Mouse (Mus musculus) layer of hippocampus, postnatal 14 days (tissue): ENCODE measurements around the gene Nop16. TPM values are rescaled to one million over a fixed set of nuclear protein-coding genes. Genes with fewer than 3 reads are reported as not detected.
"Not testable (repeated sequence)": the region's sequence is repeated elsewhere in the genome, so short reads cannot be mapped to it uniquely, and the experiment has no call there.

Experiments used
- DNase-seq, 2 experiments: peaks; one replicate each; pipeline ENCODE4 v3.0.0; 2021 to 2022; ENCODE audit warnings: low spot score in 2 of 2, mixed read lengths in 1 of 2
- long read RNA-seq, 2 experiments: library from polyadenylated mRNA; stranded (forward); transcript quantifications; one replicate each; pipeline ENCODE4 v2.0.0; 2021
- total RNA-seq, 2 experiments: library from RNA; stranded (reverse); gene quantifications; 2 replicates each; pipeline ENCODE4 v1.2.3; 2021

Nop16 gene
- 10 to 100 TPM; 25.9 to 26.9 TPM for total RNA-seq
- long read RNA-seq, experiment 1, transcript Nop16-201 (5 exons, 1,756 nt): major isoform, 29 of 31 reads
- long read RNA-seq, experiment 1, partial matches to known transcripts: 0 of 31 reads
- long read RNA-seq, experiment 1, other reads (novel, unspliced or antisense): 0 of 31 reads
- long read RNA-seq, experiment 2, transcript Nop16-201 (5 exons, 1,756 nt): major isoform, 38 of 44 reads
- long read RNA-seq, experiment 2, partial matches to known transcripts: 2 of 44 reads
- long read RNA-seq, experiment 2, other reads (novel, unspliced or antisense): 0 of 44 reads

DNA sequence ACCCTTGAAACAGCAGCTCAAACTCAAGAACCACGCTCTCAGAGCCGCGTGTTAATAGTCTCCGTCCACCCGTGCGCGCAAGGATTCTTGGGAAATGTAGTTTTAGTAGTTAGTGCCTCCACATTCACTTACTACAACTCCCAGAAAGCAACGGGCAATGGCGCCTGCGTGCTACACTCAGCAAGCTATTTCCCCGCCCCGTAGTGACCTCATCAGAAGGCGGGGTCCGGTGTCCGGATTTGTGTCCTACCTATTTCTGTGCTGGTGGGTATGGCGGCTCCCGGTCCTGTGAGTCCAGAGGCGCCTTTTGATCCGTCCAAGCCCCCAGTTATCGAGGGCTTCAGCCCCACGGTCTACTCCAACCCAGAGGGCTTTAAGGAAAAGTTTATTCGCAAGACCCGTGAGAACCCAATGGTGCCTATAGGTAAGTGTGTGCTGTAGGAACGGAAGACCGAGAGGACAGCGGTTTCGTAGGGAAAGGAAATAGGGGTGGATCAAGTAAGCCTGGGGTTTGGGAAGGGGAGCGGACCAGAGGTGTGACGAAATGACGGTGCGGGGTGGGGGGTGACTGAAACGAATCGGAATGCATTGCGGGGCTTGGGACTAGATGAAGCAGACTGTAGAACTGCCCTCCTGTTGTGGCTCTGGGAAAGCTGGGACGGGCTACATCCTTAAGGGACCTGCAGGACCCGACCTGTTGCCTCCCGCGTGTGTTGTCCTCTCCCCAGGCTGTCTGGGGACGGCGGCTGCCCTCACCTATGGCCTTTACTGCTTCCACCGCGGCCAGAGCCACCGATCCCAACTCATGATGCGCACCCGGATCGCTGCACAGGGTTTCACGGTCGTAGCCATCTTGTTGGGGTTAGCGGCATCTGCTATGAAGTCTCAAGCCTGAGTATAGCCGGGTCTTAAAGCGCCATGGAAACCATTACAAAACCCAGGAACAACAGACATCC, at the start of gene Nop16, which contains the start of gene Higd2a:
Nop16 (minus strand) TSS at position 95 of the 956 bp plus-strand sequence.
Higd2a (plus strand) TSS at position 212 of the 956 bp plus-strand sequence.
- DNase-seq: peak; percentile 96 to 98

DNA sequence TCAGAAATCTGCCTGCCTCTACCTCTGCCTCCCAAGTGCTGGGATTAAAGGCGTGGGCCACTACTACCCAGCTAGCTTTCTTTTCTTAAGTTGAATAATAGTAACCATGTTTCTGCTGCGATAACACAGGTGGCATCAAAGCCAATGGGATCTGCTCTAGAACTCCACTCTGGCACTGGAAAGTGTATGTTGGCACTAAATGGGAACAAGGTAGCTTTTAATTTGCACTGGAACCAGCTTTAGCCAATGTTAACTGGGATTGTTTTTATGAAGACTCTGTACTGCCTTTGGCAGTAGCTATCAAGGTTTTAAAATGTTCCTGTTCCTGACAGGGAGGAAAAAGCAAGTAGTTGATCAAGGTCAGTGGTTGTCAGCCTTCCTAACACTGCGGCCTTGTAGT, 45.1 kb upstream of the Nop16 start:
- DNase-seq: no peak

DNA sequence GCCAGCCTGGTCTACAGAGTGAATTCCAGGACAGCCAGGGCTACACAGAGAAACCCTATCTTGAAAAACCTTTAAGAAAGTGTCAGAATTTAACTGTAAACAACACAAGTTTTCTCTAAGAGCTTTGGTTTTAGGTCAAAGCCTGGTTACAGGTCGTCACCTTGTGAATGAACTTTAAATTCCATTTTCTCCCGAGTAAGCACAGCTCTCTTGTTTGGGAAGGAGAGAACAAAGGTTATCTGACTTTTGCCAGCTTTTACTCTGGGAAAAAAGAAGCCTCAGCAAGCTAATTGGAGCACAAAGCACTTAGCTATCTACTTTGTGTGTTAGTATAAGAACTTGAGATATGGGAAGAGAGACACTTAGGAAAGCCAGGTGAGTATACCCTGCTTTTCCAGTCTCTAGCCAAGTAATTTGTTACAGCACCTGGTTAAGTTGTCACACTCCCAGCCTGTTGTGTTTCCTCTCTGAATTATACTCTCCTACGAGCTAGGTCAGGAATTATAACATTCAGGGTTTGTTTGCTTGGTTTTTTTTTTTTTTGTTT, 42.9 kb upstream of the Nop16 start:
- DNase-seq: no peak

DNA sequence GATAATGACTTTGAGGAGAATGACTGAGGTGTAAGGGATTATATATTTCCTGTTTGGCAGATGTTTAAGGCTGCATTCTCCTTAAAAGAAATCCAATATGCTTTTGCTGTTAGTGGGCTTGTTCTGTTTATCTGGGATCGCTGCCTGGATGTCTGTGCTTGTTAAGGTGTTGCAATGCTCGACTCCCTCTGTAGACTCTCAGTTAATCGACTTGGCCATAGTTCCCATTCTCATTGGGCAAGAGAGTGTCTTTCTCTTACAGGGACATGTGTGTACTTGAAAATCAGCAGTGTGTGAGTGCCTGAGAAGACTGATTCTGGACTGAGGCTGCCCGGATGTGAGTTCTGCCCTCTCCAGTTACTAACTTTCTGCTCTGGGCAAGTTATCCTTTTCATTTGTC, 39.2 kb upstream of the Nop16 start:
- DNase-seq: no peak

DNA sequence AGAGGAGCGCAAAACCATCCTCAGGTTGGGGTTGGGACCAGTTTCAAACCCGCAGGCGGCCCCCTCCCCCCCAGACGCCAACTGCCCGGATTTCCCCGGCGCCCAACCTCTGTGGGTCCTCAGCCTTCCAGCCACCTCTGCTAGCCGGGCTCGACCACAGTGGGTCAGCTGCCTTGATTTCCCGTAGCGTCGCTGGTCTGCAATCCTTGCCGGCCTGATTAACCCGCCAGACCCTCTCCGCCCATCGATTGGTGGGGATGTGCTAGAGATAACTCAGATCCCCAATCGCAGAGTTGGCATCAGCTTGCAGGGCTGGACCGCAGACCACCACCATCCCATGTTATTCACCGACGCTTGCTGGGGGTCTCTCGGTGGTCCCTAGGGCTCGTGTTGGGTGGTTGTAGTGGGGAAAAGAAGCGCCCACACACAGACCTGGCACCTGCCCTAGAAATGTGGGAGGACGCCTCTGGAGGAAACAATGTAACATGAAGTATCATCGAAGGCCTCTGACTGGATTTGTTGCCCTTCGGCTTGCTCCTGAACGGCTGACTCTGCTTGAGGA, 32.2 kb upstream of the Nop16 start:
- no peak for DNase-seq

DNA sequence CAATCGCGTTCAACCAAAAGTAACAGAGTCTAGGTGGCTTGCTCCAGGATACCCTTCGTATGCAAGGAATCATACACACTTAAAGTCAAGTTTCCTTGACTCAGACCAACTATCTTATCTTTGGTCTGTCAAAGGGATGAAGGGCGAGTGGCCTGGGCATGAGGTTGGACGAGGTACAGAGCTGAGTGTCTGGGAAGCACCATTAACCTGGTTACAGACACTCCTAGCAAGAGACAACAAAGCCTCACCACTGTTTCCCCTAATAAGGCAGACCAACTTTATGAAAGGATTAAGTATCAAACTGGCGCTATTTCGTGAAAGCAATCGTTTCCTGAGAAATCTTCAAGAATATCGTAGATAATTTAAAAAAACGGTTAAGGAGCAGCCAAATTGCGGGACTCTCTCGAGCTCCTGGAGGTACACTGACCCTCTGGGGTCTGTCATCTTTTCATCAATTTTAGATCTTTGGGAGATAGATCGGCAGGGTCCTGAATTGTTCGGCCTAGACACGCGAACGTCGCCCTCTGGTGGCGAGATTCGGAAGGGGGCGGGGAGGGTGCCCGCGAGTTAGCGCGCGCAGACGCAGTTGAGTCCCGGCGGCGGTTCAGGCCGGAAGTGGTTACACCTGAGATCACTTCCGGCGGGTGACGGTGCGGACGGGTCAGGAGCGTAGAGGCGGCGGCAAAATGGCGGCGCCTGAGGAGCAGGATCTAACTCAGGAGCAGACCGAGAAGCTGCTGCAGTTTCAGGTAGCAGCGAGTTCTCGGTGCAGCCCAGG, 31.5 kb upstream of the Nop16 start, which contains the start of gene Faf2:
Faf2 (plus strand) TSS at position 630 of the 778 bp plus-strand sequence.
- peak; percentile 99 for DNase-seq

DNA sequence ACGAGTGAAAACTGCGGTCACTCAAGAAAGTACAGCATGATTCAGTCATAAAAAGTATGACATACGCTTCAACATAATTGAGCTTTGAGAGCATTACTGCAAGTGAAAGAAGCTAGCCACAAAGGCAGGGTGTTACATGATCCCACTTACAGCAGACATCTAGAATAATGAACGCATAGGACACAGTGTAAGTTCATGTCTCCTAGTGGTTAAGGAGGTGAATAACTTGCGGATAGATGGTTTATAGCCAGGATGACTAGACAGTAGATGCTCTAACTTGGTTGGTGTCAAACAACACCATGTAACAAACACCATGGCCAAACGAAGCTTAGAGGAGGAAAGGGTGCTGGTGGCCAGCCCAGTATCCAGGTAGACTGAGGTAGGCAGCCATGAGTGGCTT, 27.1 kb upstream of the Nop16 start:
- DNase-seq: no peak

DNA sequence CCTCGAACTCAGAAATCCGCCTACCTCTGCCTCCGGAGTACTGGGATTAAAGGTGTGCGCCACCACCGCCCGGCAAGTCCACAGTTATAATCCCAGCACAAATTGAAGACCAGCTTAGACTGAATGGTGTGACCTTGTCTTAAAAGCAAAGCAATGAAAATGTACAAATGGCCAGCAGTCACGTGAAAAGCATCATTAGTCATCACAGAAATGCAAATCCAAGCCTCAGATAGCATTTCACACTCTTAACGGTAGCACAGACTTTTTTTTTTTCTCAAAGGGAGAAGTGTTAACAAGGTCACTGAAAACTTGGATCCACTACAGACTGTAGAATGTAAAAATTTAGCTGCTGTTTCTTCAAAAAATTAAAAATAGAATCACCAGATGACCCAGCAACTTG, 26.4 kb upstream of the Nop16 start:
- DNase-seq: no peak

DNA sequence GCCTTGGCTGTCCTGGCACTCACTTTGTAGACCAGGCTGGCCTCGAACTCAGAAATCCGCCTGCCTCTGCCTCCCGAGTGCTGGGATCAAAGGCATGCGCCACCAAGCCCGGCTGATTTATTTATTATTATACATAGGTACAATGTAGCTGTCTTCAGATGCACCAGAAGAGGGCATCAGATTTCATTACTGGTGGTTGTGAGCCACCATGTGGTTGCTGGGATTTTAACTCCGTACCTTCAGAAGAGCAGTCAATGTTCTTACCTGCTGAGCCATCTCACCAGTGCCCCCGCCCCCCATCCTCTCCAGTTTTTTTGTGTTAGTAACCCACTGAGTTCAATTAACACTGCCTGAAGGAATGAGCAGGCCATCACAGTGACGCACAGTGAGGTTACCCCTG, 23.3 kb upstream of the Nop16 start:
- not testable (repeated sequence) for DNase-seq

DNA sequence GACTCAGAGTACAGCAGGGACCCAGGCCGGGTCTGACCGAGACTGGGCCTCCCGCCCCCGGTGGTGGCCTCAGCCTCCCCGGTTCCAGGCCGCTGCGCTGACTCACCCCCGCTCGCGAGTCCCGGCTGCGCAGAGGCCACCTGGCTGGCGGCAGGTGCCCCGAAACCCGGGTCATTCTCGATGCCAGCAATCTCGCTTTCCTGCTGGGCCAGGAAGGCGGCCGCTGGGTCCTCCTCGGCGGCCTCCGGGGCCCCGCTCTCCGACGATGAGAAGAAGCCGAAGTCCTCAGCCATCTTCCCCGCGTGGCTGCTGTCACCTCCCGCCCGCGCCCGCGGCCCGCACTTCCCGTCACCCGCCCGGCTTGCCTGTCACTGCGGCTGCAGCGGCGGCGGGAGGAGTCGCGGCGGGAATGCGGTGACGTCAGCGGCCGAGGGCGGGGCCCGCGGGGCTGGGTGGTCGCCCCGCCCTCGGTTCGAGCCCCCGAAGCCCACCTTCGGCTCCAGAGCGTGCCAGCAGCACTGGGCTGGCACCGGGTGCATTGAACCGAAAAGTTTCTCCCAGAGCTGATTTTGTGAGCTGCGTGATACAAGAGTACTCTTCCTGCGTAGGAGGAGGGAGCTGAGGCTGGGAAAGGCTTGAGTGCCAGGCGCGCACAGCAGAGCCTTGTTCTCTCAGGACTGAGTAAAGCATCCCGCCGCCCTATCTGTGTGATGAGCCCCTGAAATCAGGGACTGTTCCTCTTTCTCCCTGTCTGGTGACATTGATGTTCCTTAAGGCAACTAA, 21.3 kb upstream of the Nop16 start, which contains the start of gene Cltb:
Cltb (minus strand) TSS at position 373 of the 783 bp plus-strand sequence.
- peak; percentile 89 to 90 for DNase-seq

DNA sequence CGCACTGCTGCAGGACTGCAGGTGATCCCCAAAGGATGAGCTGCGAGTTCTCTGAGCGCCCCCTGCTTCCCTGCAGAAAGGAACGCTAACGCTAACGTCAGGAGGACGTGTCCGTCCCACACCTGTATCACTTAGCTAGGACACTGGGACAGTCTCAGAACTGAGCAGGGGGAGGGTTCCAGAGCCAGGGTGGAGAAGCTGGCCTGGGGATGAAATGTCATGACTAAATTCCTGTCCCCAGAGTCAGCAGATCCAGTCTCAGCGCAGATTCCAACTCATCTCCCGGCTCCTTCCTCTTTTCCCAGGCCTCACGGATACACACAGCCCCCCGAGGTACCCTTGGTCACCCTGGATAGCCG, 20.7 kb upstream of the Nop16 start:
- DNase-seq: no peak

DNA sequence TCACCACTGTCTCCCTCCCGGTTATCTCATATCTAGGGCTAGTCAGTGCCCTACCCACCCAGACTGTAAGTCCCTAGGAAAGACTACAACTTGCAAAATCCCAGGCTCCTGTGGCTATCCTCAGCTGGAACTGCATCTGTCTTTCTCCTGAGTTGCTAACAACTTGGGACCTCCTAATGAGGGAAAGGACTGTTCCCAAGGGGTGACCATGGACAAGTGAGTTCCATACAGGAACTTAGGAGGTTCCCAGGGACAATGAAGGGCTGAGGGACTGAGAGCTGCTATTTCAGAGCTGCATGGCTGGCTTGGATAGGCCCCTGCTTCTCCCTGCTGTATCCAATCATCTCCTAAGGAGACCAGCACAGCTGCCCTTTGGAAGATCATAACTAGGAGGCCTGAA, 19.4 kb upstream of the Nop16 start:
- no peak for DNase-seq

DNA sequence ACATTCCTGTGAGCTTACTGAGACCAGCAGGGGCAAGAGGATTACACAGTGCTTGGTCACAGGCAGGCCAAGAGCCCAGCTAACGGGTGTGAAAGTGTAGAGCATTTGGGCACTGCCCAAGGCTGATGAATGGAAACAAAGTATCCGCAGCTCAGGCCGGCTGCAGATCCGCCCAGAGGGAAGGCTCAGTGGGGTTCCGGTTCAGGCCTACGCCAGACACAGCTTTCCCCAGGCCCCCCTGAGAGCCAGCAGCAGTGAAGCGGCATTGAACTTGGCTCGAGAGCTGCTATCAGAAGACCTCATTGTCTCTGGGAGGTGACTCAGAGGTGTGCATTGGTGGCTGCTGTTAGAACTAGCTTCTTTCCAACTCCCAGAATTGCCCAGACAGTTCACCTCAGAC, 18.8 kb upstream of the Nop16 start:
- DNase-seq: peak in 1 of 2 experiments; percentile 46

DNA sequence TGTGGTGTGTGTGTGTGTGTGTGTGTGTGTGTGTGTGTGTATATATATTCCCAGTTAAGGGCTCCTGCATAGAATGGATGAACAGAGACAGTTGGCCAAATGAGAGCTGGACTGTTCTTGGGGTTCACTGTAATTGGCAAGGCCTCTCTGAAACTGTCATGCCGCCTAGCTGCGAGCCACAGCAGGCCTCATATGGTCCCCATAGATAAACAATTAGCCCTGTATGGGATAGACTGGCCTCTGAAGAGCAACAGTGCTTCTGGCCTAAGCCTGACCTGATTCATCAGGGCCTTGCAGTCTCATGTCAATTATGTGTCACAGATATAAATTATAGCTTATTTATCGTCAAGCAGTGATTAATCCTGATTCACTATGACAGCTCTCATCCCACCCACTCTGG, 18.1 kb upstream of the Nop16 start:
- no peak for DNase-seq

DNA sequence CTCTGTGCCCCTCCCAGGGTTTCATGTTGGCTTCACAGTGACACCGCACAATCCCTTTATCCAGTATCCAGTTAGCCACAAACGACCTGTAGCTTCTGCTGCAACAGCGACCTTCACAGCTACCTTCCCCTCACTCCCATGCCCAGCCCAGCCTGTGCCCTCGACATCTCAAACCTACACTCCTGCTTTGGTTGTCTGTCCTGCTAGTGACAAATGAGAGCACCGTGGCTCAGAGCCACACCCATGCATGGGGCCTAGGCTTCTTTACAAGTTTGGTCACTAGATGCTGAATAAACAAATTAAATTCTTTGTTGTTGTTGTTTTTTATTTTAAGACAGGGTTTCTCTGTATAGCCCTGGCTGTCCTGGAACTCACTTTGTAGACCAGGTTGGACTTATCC, 17.3 kb upstream of the Nop16 start:
- no peak for DNase-seq

DNA sequence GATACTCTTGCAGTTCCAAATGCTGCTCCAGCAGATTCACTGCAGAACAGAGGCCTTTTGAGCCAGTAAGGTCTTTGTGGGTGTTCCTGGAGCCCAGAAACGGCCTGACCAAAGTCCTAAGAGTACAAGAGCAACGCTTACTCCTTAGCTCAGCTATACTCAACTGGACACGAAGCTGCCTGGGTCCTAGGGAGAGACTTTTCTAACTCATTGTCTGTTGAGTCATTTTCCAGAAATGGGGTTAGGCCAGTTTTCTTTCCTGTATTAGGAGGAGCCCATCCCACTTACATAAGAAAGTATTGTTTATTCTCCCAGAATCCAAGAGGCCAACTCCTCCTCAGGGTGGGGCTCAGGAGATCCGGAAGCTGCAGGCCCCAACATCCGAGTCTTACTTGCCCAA, 15.5 kb upstream of the Nop16 start:
- no peak for DNase-seq

DNA sequence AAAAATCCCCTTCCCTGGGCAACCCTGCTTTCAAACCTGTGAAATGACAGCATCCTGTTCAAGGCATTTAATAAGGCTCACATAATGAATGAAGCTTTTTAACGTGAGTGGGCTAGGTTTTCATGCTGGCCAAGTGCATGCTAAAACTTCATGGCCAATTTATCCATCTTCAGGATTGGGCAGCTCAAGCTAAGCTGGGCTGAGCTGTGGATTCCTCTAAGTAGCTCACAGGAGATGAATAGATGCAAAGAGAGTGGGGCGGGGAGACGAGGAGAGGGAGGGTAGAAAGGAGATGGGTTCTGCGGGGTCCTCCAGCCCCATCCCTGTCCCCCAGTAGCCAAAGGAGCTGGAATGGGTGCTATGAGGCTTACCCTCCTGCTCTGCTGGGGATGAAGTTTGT, 14.3 kb upstream of the Nop16 start:
- DNase-seq: no peak

DNA sequence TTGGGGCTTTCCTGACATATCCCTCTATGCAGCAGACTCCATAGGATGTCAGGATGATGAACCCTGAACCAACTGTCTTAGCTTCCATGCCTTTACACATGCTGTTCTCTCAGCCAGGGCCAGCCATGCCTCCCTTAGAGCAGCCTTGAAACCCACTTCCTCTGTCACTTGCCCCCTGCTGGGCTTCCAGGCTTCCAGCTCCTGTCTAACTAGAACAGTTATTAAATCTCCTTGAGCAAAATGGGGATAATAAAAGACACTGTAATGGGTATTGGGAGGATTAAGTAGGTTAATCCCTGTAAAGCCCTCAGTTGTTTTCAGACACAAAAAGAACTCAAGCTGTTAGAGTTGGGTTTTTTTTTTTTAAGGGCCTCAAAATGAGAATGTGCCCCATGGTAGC, 13.6 kb upstream of the Nop16 start:
- no peak for DNase-seq

DNA sequence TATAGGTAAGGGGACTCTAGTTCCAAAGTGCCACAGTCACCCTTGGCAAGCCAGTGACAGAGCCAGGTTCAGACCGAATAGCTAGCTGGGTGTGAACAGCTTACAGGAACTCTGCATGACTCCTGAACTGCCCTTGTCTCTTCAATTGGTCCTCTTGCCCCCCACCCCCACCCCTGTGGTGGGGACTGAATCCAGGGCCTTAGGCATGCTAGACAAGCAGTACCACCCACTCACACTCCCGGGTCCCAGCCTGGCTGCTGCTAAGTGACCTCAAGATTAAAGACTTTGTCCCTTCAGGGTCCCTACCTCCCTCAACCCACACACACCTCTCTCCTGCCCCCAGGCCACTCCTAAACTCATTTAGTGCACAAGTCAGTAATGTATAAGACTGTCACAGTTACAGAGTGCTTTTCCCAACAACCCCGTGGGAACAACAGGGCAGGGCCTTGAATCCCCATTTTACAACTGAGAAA, 12.8 kb upstream of the Nop16 start:
- DNase-seq: no peak

DNA sequence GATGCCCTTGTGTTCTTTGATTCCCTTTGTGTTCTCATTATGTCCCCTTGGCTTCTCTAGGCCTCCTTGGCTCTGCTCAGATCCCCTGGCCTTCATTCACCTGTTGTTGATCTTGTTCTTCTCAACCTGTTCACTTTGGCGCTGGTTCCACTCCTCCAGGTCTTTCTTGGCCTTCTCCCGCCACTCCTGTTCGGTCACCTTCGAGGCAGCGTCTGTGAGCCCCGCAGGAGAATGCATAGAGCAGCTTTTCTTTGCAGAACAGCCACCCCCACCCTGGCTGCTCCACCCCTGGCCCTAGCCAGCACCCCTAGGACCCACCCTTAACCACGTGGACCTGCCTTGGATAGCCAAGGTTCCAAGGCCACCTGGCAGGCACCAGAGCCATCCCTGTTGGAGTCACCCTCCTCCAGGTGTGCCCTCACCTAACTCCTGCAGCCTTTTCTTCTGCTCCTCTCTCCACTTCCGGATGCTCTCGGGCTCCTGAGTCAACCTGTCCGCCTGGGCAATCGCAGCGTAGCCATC, 8.8 kb upstream of the Nop16 start:
- DNase-seq: no peak
